Mouse (Mus musculus): ENCODE results near the gene Gm5134. TPM values are rescaled to one million over a fixed set of nuclear protein-coding genes. Genes with fewer than 3 reads are reported as not detected.

Gene Gm5134
- polyA plus RNA-seq, 1 experiment from 2014 or later = 0.17 TPM

- WGBS = 73% methylated on average over 3 of the region's 3 CpGs
- peaks cover 8% of the 10 kb centered on the region; the same call in 1 of the 2 replicates for H3K9me3 ChIP-seq (ENCODE audit: control insufficient read depth, low read length)
- ATAC-seq (ENCODE audit: low read depth) (no peak), DNase-seq (ENCODE audit: low spot score) (no peak)
- H3K9ac ChIP-seq (ENCODE audit: low read depth, low read length) = no peak overlapping the region
- H3K4me2 ChIP-seq (ENCODE audit: low read depth, low read length) = no peak overlapping the region
- no peak overlapping the region for H3K4me3 ChIP-seq (ENCODE audit: low read depth, low read length)
- no peaks in the 10 kb centered on the region for H3K36me3 ChIP-seq (ENCODE audit: control insufficient read depth, insufficient read depth, low read length)
- H3K4me1 ChIP-seq (ENCODE audit: control insufficient read depth, insufficient read depth, low read length) = no peaks in the 10 kb centered on the region
- no peaks in the 10 kb centered on the region for H3K27me3 ChIP-seq (replicated peaks; ENCODE audit: control insufficient read depth, insufficient read depth, low read length)
- no peak overlapping the region for H3K27ac ChIP-seq (replicated peaks; ENCODE audit: low read depth, low read length)
These were observed 67.4 kb downstream of the Gm5134 start for GRCm38 (mm10) chr10:76021728-76022127.

DNA sequence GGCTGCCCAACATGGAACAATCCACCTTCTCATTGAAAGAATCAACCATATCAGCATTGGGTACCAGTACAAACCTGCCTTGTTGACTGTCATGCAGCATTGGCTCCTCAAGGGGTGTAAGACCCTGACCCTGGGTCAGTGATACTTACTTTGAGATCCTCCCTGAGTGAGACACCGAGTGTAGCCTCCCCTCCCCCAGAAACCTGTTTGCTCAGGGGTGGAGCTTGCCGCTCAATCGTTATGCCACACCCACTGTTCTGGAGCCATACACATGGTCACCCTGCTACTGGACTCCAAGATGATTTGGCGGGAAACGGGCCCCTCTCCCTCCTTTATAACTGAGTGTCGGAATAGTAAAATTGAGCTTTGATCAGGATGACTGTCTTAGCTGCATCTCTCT lies 69.6 kb downstream of the Gm5134 start:
- no peak overlapping the region for H3K4me3 ChIP-seq (ENCODE audit: low read depth, low read length)
- DNase-seq (ENCODE audit: low spot score) (no peak), ATAC-seq (ENCODE audit: low read depth) (no peak)
- H3K27me3 ChIP-seq (replicated peaks; ENCODE audit: control insufficient read depth, insufficient read depth, low read length) = no peaks in the 10 kb centered on the region
- H3K9ac ChIP-seq (ENCODE audit: low read depth, low read length) = no peak overlapping the region
- H3K36me3 ChIP-seq (ENCODE audit: control insufficient read depth, insufficient read depth, low read length) = no peaks in the 10 kb centered on the region
- 93% methylated on average over 6 of the region's 6 CpGs for WGBS
- H3K27ac ChIP-seq (replicated peaks; ENCODE audit: low read depth, low read length) = no peak overlapping the region
- peaks cover 8% of the 10 kb centered on the region; the same call in 1 of the 2 replicates for H3K9me3 ChIP-seq (ENCODE audit: control insufficient read depth, low read length)
- H3K4me2 ChIP-seq (ENCODE audit: low read depth, low read length) = no peak overlapping the region
- H3K4me1 ChIP-seq (ENCODE audit: control insufficient read depth, insufficient read depth, low read length) = no peaks in the 10 kb centered on the region

DNA sequence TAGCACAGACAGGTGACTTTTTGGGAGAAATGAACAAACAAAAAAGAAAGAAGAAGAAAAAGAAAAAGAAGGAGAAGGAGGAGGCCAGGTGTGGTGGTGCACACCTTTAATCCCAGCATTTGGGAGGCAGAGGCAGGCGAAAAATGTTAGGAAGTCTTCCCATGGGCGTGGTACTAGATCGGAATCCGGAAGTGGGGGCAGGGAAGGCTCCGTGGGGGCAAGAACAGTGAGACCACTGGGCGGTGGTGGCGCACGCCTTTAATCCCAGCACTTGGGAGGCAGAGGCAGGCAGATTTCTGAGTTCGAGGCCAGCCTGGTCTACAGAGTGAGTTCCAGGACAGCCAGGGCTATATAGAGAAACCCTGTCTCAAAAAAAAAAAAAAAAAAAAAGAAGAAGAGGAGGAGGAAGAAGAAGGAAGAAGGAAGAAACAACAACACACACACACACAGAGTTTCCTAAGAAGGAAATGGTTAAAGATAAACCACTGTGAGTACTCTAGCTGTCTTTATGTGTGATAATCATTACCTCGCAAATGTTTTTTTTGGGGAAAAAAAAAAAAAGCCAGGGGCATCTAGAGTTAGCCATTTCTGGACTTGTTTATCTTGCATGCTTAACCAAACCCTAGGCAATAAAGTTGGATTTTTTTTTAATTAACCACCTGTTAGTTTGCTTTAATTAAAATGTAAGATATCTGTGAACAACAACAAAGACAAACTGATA lies 71.3 kb downstream of the Gm5134 start:
- Histone ChIP-seq H3K27me3 (replicated peaks; ENCODE audit: control insufficient read depth, insufficient read depth, low read length) (no peaks in the 10 kb centered on the region), H3K4me1 (ENCODE audit: control insufficient read depth, insufficient read depth, low read length) (no peaks in the 10 kb centered on the region), H3K36me3 (ENCODE audit: control insufficient read depth, insufficient read depth, low read length) (no peaks in the 10 kb centered on the region), H3K4me2 (ENCODE audit: low read depth, low read length) (no peak overlapping the region), H3K4me3 (ENCODE audit: low read depth, low read length) (no peak overlapping the region), H3K9ac (ENCODE audit: low read depth, low read length) (no peak overlapping the region), H3K9me3 (ENCODE audit: control insufficient read depth, low read length) (peaks cover 8% of the 10 kb centered on the region; the same call in 1 of the 2 replicates), H3K27ac (replicated peaks; ENCODE audit: low read depth, low read length) (no peak overlapping the region)
- ATAC-seq (ENCODE audit: low read depth) (no peak), DNase-seq (ENCODE audit: low spot score) (no peak)
- WGBS = 95% methylated on average over 9 of the region's 10 CpGs

DNA sequence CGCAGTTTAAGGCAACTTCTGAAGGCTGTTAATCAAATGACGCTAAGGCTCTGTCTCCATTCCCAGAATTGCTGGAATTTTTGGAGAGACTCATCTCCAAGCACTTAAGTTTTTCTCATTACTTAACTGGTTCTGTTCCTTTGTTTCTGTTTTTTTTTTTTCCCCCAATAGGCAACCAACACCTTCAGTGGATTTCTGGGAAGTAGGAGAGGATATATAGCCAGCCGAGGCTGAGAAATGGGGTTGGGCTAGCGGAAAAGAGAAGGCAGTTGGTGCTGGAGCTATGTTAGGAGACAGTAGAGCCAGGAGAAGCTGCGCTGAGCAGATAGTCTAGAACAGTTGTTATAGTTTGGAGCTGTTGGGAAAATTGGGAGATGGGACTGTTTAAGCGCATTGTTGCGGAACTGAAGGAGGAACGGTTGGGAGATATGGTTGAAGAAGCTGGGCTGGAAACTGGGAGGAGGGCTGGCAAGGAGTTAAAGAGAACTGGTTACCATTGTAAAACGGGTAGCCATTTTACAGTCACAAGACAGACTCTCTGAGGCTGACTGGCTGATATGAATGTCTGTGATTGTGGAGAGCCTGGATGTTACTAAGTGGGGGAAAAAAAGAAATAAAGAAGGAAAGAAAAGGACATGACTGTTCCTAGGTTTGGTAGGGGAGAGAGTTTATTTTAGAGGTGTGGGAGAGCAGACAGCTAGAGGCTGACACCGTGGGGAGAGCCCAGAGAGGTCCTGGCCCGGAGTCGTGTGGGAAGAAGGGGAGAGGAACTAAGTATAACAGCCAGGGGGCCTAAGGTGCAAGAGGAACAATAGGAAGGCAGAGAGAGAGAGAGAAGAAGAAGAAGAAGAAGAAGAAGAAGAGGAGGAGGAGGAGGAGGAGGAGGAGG lies 73.1 kb downstream of the Gm5134 start:
- Histone ChIP-seq H3K4me2 (ENCODE audit: low read depth, low read length) (no peak overlapping the region), H3K4me3 (ENCODE audit: low read depth, low read length) (no peak overlapping the region), H3K4me1 (ENCODE audit: control insufficient read depth, insufficient read depth, low read length) (no peaks in the 10 kb centered on the region), H3K36me3 (ENCODE audit: control insufficient read depth, insufficient read depth, low read length) (no peaks in the 10 kb centered on the region), H3K27ac (replicated peaks; ENCODE audit: low read depth, low read length) (no peak overlapping the region), H3K27me3 (replicated peaks; ENCODE audit: control insufficient read depth, insufficient read depth, low read length) (no peaks in the 10 kb centered on the region), H3K9me3 (ENCODE audit: control insufficient read depth, low read length) (peaks cover 8% of the 10 kb centered on the region; the same call in 1 of the 2 replicates), H3K9ac (ENCODE audit: low read depth, low read length) (no peak overlapping the region)
- DNase-seq (ENCODE audit: low spot score) = no peak
- no peak for ATAC-seq (ENCODE audit: low read depth)
- 61% methylated on average over 12 of the region's 12 CpGs for WGBS

DNA sequence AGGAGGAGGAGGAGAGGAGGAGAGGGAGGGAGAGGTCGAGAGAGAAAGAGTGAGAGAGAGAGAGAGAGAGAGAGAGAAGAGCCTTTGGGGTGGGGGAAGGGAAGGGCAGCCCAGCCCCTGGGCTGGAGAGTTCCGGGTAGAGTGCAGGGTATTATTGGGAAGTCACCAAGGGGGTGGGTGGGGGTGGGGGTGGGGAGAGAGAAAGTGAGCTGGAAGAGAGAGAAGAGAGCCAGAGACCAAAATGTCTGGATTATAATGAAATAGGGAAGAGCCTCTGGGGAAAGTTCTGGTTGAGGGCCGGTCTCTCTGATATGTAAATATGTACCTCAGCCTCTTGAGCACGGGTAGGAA lies 73.7 kb downstream of the Gm5134 start:
- WGBS = 7% methylated on average over 4 of the region's 4 CpGs
- no peak overlapping the region for H3K4me2 ChIP-seq (ENCODE audit: low read depth, low read length)
- no peaks in the 10 kb centered on the region for H3K36me3 ChIP-seq (ENCODE audit: control insufficient read depth, insufficient read depth, low read length)
- H3K9me3 ChIP-seq (ENCODE audit: control insufficient read depth, low read length) = peaks cover 8% of the 10 kb centered on the region; the same call in 1 of the 2 replicates
- H3K27ac ChIP-seq (replicated peaks; ENCODE audit: low read depth, low read length) = no peak overlapping the region
- no peaks in the 10 kb centered on the region for H3K4me1 ChIP-seq (ENCODE audit: control insufficient read depth, insufficient read depth, low read length)
- H3K4me3 ChIP-seq (ENCODE audit: low read depth, low read length) = no peak overlapping the region
- DNase-seq (ENCODE audit: low spot score) (no peak), ATAC-seq (ENCODE audit: low read depth) (no peak)
- no peaks in the 10 kb centered on the region for H3K27me3 ChIP-seq (replicated peaks; ENCODE audit: control insufficient read depth, insufficient read depth, low read length)
- H3K9ac ChIP-seq (ENCODE audit: low read depth, low read length) = no peak overlapping the region

DNA sequence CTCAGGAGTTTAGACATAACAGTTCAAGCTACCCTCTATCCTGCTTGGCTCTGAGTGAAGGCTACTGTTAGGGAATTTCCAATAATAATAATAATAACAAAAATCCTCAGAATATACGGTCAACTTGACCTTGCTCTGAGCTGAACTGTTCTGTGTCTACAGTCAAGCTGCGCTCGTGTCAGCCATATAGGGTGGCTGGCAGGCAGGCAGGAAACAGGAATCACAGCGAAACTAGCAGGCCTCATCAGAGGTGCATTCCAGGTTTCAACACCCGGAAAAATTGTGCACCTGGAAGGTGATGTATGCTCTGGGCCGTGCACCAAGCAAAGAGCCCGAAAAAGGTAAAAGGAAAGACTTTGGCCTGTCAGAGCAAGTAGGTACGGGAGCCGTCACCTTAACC lies 74.1 kb downstream of the Gm5134 start:
- Histone ChIP-seq H3K27ac (replicated peaks; ENCODE audit: low read depth, low read length) (no peak overlapping the region), H3K9ac (ENCODE audit: low read depth, low read length) (no peak overlapping the region), H3K4me1 (ENCODE audit: control insufficient read depth, insufficient read depth, low read length) (peaks cover 4% of the 10 kb centered on the region; the same call in 1 of the 2 replicates), H3K36me3 (ENCODE audit: control insufficient read depth, insufficient read depth, low read length) (no peaks in the 10 kb centered on the region), H3K9me3 (ENCODE audit: control insufficient read depth, low read length) (peaks cover 8% of the 10 kb centered on the region; the same call in 1 of the 2 replicates), H3K4me3 (ENCODE audit: low read depth, low read length) (no peak overlapping the region), H3K4me2 (ENCODE audit: low read depth, low read length) (no peak overlapping the region), H3K27me3 (replicated peaks; ENCODE audit: control insufficient read depth, insufficient read depth, low read length) (no peaks in the 10 kb centered on the region)
- DNase-seq (ENCODE audit: low spot score) (no peak), ATAC-seq (ENCODE audit: low read depth) (no peak)
- WGBS = 54% methylated on average over 9 of the region's 9 CpGs

DNA sequence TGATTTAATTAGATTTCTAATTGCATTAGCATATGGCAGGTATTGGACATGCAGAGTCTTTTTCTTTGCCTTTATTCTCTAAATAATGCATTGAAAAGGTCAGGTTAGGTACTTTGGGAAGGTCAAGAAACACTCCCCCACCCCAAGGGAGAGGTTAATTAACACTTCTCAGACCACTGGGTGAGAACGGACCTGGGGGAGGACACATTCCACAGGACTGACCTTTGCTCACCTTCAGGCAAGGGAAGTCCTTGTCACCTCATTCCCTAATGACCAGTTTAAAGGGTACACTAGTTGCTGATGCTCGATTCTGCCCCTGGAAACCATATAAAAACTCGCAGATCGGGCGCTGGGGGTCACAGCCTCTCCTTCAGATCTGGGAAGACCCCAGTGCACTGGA lies 75.0 kb downstream of the Gm5134 start:
- Histone ChIP-seq H3K36me3 (ENCODE audit: control insufficient read depth, insufficient read depth, low read length) (no peaks in the 10 kb centered on the region), H3K27me3 (replicated peaks; ENCODE audit: control insufficient read depth, insufficient read depth, low read length) (no peaks in the 10 kb centered on the region), H3K9ac (ENCODE audit: low read depth, low read length) (no peak overlapping the region), H3K4me2 (ENCODE audit: low read depth, low read length) (no peak overlapping the region), H3K27ac (replicated peaks; ENCODE audit: low read depth, low read length) (no peak overlapping the region), H3K4me1 (ENCODE audit: control insufficient read depth, insufficient read depth, low read length) (peaks cover 6% of the 10 kb centered on the region; the same call in 1 of the 2 replicates), H3K9me3 (ENCODE audit: control insufficient read depth, low read length) (peaks cover 8% of the 10 kb centered on the region; the same call in 1 of the 2 replicates), H3K4me3 (ENCODE audit: low read depth, low read length) (no peak overlapping the region)
- DNase-seq (ENCODE audit: low spot score) (no peak), ATAC-seq (ENCODE audit: low read depth) (no peak)
- 61% methylated on average over 5 of the region's 5 CpGs for WGBS

- Histone ChIP-seq H3K4me1 (ENCODE audit: control insufficient read depth, insufficient read depth, low read length) (peaks cover 6% of the 10 kb centered on the region; the same call in 1 of the 2 replicates), H3K9ac (ENCODE audit: low read depth, low read length) (no peak overlapping the region), H3K4me2 (ENCODE audit: low read depth, low read length) (no peak overlapping the region), H3K4me3 (ENCODE audit: low read depth, low read length) (no peak overlapping the region), H3K9me3 (ENCODE audit: control insufficient read depth, low read length) (no peaks in the 10 kb centered on the region), H3K27ac (replicated peaks; ENCODE audit: low read depth, low read length) (no peak overlapping the region), H3K27me3 (replicated peaks; ENCODE audit: control insufficient read depth, insufficient read depth, low read length) (no peaks in the 10 kb centered on the region), H3K36me3 (ENCODE audit: control insufficient read depth, insufficient read depth, low read length) (peaks cover 2% of the 10 kb centered on the region; the same call in 1 of the 2 replicates)
- ATAC-seq (ENCODE audit: low read depth) (no peak), DNase-seq (ENCODE audit: low spot score) (no peak)
- WGBS = 69% methylated on average over 5 of the region's 5 CpGs
These were observed 76.2 kb downstream of the Gm5134 start for GRCm38 (mm10) chr10:76030496-76030895.

Data from embryonic facial prominence, embryonic 14.5 days (tissue).